Mouse (Mus musculus) liver, embryonic 14.5 days (tissue): ENCODE data around the gene Itpk1. TPM values are rescaled to one million over a fixed set of nuclear protein-coding genes. Genes with fewer than 3 reads are reported as not detected.

ENCODE experiments used
- ATAC-seq: fragments of 200-750 bp; cut with Nextera tagmentation; 2 replicates; pipeline ENCODE4 v1.8.0; 2017; ENCODE audit warnings: moderate number of reproducible peaks, mild to moderate bottlenecking, moderate library complexity; ENCODE audit not compliant: insufficient read depth
- DNase-seq, 3 experiments: peaks; one replicate each; pipeline ENCODE4 v3.0.0-alpha.2; 2012 to 2013; ENCODE audit warnings: low read depth in 3 of 3, low spot score in 3 of 3
- H3K27ac ChIP-seq: fragments of 300-500 bp; sonication (generic); 2 replicates; pipeline ENCODE4 v1.5.1; 2014; ENCODE audit warnings: moderate library complexity, mild to moderate bottlenecking, control low read depth, inconsistent platforms
- H3K27me3 ChIP-seq: fragments of 300-500 bp; sonication (generic); 2 replicates; pipeline ENCODE4 v1.6.1; 2014; ENCODE audit warnings: mild to moderate bottlenecking, low read length, moderate library complexity; ENCODE audit not compliant: control insufficient read depth, insufficient read depth
- H3K36me3 ChIP-seq: fragments of 300-500 bp; sonication (generic); replicated peaks from 2 replicates; pipeline ENCODE4 v1.6.1; 2014; ENCODE audit warnings: low read depth; ENCODE audit not compliant: control insufficient read depth, insufficient read depth
- H3K4me1 ChIP-seq, 2 experiments: fragments of 200-500 bp in 1 of 2; fragments of 300-500 bp in 1 of 2; sonication (generic) in 1 of 2; replicated peaks; 2 replicates each; pipeline ENCODE4 v1.6.1; 2012 to 2014; ENCODE audit warnings: antibody characterized with exemption in 1 of 2, inconsistent platforms in 1 of 2, low read length in 1 of 2; ENCODE audit not compliant: control insufficient read depth in 2 of 2, insufficient read depth in 2 of 2
- H3K4me2 ChIP-seq: fragments of 300-500 bp; sonication (generic); 2 replicates; pipeline ENCODE4 v1.6.1; 2014; ENCODE audit warnings: low read depth, mild to moderate bottlenecking, control low read depth, moderate library complexity
- H3K4me3 ChIP-seq, 2 experiments: fragments of 200-500 bp in 1 of 2; fragments of 300-500 bp in 1 of 2; sonication (generic) in 1 of 2; 2 replicates each; pipeline ENCODE4 v1.5.1; 2012 to 2014; ENCODE audit warnings: low read depth in 2 of 2, low read length in 2 of 2, mild to moderate bottlenecking in 2 of 2, control low read depth in 1 of 2, inconsistent platforms in 1 of 2, moderate library complexity in 1 of 2; ENCODE audit not compliant: insufficient read depth in 1 of 2
- H3K9ac ChIP-seq: fragments of 300-500 bp; sonication (generic); replicated peaks from 2 replicates; pipeline ENCODE4 v1.6.1; 2014; ENCODE audit warnings: mild to moderate bottlenecking, control low read depth, moderate library complexity
- H3K9me3 ChIP-seq: fragments of 300-500 bp; sonication (generic); 2 replicates; pipeline ENCODE4 v1.6.1; 2016; ENCODE audit warnings: low read length, mixed read lengths; ENCODE audit not compliant: control insufficient read depth
- CTCF ChIP-seq: IDR thresholded peaks from 2 replicates; pipeline ENCODE4 v1.5.1; 2016; ENCODE audit warnings: antibody characterized with exemption, low read depth, control low read depth
- EP300 ChIP-seq: IDR thresholded peaks from 2 replicates; pipeline ENCODE4 v1.6.1; 2016; ENCODE audit warnings: antibody characterized with exemption, low read depth
- WGBS: fragments of 180-500 bp; shearing (Covaris S2); extraction: QIAGEN DNeasy Blood & Tissue Kit; methylation state at CpG from one replicate; pipeline ENCODE4 v1.1.7; 2014; ENCODE audit not compliant: insufficient replicate concordance; 5-methylcytosine and 5-hydroxymethylcytosine counted together
- polyA plus RNA-seq, 2 experiments: library from polyadenylated mRNA; depleted of rRNA in 1 of 2; stranded (reverse) in 1 of 2; unstranded in 1 of 2; fragments of >200 nt; fragmentation: Nextera tagmentation in 1 of 2; extraction: Ambion mirVana in 1 of 2; gene quantifications; 2 replicates each; pipeline versions ENCODE4 v1.2.1 to v1.2.3; 2012 to 2014

Itpk1 gene
- polyA plus RNA-seq, 2 experiments: 2.3 to 2.4 TPM

- peaks cover 0 to 25% of the 10 kb centered on the region in 2 experiments; a peak in 2 of 4 replicates for H3K4me1 ChIP-seq
- H3K27me3 ChIP-seq: no peaks in the 10 kb centered on the region
- no peaks in the 10 kb centered on the region for H3K36me3 ChIP-seq
- 32% methylated on average over 6 of the region's 6 CpGs for WGBS
- H3K9ac ChIP-seq: no peak overlapping the region
- H3K4me3 ChIP-seq: no peak overlapping the region
- ATAC-seq (no peak), DNase-seq (no peak)
- no peak overlapping the region for H3K4me2 ChIP-seq
- TF ChIP-seq CTCF (no peak), EP300 (no peak)
- no peak overlapping the region for H3K27ac ChIP-seq
- no peaks in the 10 kb centered on the region for H3K9me3 ChIP-seq
Observed at GRCm38 (mm10) chr12:102645911-102646585, 58.7 kb downstream of the Itpk1 start.

GRCm38 (mm10) chr12:102643316-102643715, 61.4 kb downstream of the Itpk1 start:
- Histone ChIP-seq H3K4me2 (no peak overlapping the region), H3K36me3 (no peaks in the 10 kb centered on the region), H3K27me3 (no peaks in the 10 kb centered on the region), H3K4me1 (peaks cover 0 to 20% of the 10 kb centered on the region in 2 experiments; a peak in 2 of 4 replicates), H3K27ac (no peak overlapping the region), H3K9me3 (no peaks in the 10 kb centered on the region), H3K9ac (no peak overlapping the region), H3K4me3 (no peak overlapping the region)
- TF ChIP-seq CTCF (no peak), EP300 (no peak)
- 73% methylated on average over 6 of the region's 6 CpGs for WGBS
- DNase-seq: no peak
- no peak for ATAC-seq

- H3K4me1 ChIP-seq: 0 out of 4 replicates have a peak, but pooled peaks cover 0 to 2% of the 10 kb centered on the region in 2 experiments
- no peak for TF ChIP-seq EP300
- TF ChIP-seq CTCF: no peak
- H3K9me3 ChIP-seq: no peaks in the 10 kb centered on the region
- 68% methylated on average over 9 of the region's 9 CpGs for WGBS
- no peak overlapping the region for H3K4me2 ChIP-seq
- ATAC-seq (no peak), DNase-seq (no peak)
- no peak overlapping the region for H3K4me3 ChIP-seq
- no peaks in the 10 kb centered on the region for H3K36me3 ChIP-seq
- no peaks in the 10 kb centered on the region for H3K27me3 ChIP-seq
- no peak overlapping the region for H3K27ac ChIP-seq
- no peak overlapping the region for H3K9ac ChIP-seq
Observed at GRCm38 (mm10) chr12:102640436-102641163, 64.1 kb downstream of the Itpk1 start.

- no peak for ATAC-seq
- Histone ChIP-seq H3K4me3 (no peak overlapping the region), H3K4me2 (no peak overlapping the region), H3K4me1 (0 out of 4 replicates have a peak, but pooled peaks cover 0 to under 1% of the 10 kb centered on the region in 2 experiments), H3K9me3 (no peaks in the 10 kb centered on the region), H3K9ac (no peak overlapping the region), H3K27me3 (no peaks in the 10 kb centered on the region), H3K36me3 (no peaks in the 10 kb centered on the region), H3K27ac (no peak overlapping the region)
- 63% methylated on average over 3 of the region's 3 CpGs for WGBS
- no peak for TF ChIP-seq CTCF
- no peak for TF ChIP-seq EP300
- DNase-seq: no peak
Observed at GRCm38 (mm10) chr12:102638878-102639277, 65.9 kb downstream of the Itpk1 start.

- no peaks in the 10 kb centered on the region for H3K4me1 ChIP-seq
- WGBS: 73% methylated on average over 10 of the region's 10 CpGs
- H3K36me3 ChIP-seq: no peaks in the 10 kb centered on the region
- TF ChIP-seq CTCF (no peak), EP300 (no peak)
- no peak for ATAC-seq
- no peak overlapping the region for H3K4me3 ChIP-seq
- no peaks in the 10 kb centered on the region for H3K27me3 ChIP-seq
- H3K9me3 ChIP-seq: no peaks in the 10 kb centered on the region
- no peak overlapping the region for H3K27ac ChIP-seq
- H3K4me2 ChIP-seq: no peak overlapping the region
- H3K9ac ChIP-seq: no peak overlapping the region
- no peak for DNase-seq
Observed at GRCm38 (mm10) chr12:102637235-102637634, 67.5 kb downstream of the Itpk1 start.
